Mouse (Mus musculus): ENCODE results near the gene Syk.

The Syk gene

DNA sequence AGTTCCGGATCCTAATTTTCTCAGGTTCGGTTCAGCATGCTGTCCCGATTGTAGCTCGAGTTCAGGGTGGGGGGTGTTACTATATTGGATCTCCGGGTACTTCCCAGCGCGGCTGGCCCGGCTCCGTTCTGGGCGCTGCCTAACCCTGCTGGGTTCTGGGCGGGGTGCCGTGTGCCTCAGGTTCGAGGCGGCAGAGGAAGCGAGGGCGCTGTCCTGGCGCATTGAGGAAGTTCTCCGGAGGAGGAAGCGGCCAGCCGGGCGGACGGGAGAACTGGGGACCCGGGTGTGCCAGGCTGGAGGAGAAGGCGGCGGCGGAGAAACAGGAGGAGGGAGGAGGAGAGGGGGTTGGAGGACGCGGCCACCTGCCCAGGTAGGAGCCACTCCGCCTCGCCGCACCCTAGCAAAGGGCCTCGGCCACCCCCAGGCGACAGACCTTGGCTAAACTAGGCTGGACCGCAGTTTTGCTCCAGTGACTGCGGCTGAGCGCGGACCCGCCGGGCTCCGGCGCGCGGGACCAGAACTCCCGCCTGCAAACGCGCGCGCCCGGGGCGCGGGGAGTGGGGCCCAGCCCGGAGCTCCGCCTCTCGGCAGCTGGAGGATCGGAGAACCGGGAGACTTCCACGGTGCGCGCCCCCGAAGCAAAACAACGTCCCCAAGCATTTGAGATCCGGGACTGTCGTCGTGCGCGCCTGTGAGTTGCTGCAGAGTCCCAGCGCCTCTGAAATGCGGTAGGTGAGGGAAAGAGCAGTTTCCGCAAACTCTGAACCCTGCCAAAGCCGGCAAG, at the start of gene Syk:
TSS of gene Syk (plus strand) at position 296 of the 784 bp plus-strand sequence.
- peak; percentile 36 to 51 for DNase-seq (ENCODE audit: low spot score in 2 of 2)

DNA sequence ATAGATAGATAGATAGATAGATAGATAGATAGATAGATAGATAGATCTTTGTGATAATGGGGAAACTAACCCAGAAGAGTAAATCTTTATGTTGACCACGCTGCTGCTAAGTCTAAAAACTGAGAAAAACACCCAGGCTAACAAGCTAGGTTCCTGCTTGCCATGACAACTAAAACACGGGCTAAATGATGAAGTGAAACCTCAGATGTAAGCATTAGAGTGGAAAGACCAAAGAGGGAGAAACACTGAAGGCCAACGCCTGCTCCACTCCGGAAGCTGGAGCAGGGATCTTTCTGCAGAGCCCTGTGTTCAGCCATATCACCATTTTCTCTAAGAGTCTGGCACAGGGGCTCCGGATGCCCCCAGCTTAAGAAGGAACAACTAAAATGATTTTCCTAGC, 49.3 kb upstream of the Syk start:
- no peak for DNase-seq (ENCODE audit: low spot score in 2 of 2)

DNA sequence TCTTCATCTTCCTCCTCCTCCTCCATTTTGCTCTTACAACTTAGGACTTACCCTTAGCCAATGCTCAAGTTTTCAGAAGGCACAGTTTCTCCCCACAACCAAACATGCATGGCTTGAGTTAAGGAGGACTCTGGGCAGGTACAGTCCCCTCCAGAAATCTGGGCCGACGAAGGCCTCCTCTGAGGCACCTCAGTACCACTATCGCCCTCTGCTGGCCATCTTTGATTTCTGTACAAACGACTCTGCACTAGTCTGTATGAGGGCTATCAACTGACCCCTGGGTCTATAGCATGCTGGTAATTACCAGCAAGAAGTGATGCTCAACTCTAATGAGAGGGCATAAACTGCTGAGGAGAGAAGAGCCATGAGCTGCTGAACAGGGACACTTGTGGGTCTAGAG, 47.4 kb upstream of the Syk start:
- DNase-seq (ENCODE audit: low spot score in 2 of 2): peak in 1 of 2 experiments; percentile 60

DNA sequence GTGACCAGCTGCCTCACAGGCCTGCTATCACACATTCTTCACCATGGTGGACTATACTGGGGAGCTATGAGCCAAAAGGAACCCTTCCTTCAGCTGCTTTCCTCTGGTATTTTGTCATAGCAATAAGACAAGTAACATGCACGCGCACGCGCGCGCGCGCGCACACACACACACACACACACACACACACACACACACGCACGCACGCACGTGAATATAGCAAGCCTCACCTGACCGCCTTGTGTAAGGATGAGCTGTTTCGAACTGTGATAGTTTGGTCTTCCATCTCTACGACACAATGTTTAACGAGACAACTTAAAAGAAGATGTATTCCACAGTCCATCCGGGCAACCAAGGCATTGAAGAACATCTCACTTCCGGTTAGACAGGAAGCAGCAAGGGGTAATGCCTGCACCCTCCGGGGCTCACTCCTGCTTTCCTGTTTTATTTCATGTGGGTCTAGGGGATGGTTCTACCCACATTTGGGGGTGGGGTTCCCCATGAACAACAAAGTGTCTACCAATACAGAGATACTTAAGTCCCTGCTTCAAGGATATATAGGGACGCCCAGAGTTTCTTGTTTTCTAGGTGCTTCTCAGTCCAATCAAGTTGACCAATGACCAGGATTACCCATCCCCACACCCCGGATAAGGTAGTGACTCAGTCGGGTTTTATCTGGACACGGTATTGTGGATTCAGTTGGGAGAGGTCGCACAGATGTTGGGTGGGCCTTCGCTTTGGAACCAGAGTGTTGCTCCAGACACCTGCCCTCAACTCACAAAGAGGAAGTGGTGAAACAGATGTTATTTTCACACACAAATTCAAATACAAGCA, 45.0 kb upstream of the Syk start:
- DNase-seq (ENCODE audit: low spot score in 2 of 2): no peak

DNA sequence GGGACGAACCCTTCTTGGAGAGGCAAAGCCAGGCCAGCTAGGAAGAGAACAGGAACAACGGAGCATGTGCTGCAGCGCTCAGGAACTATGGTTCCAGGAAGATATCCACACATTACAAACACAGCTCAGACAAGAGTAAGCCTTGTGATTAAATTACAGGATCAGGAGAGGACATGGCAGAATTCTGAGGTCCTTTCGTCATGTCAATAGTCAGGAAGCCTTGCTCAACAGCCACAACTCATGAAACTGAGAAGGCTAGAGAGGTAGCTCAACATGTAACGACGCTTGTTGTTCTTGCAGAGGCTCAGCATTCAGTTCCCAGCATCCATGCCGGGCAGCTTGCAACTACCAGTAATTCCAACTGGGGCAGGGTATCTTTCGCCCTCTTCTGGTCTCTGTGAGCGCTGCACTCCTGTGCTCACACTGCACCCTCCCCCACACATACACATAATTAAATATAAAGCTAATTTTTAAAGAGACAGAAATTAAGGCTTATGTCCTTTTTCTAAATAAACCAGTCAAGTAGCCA, 44.3 kb upstream of the Syk start:
- DNase-seq (ENCODE audit: low spot score in 2 of 2): no peak

DNA sequence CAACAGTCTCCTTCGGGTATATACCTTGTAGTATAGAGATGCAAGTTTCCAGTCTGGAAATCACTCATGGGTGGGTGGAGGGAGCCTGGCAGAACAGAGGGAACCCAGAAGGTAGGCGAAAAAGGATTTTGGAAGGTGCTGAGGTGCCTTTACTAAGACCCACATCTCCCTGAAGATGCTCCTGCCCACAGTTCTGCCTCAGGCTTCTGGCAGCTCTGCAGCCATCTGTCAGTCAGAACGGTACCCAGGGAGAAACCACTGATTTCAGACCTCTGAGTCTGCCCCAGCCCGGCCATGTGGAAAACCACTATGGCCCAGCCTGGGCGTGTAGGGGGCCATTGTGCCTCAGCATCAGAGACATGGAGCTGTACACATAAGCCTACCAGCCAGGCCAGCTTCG, 43.5 kb upstream of the Syk start:
- DNase-seq (ENCODE audit: low spot score in 2 of 2): no peak

DNA sequence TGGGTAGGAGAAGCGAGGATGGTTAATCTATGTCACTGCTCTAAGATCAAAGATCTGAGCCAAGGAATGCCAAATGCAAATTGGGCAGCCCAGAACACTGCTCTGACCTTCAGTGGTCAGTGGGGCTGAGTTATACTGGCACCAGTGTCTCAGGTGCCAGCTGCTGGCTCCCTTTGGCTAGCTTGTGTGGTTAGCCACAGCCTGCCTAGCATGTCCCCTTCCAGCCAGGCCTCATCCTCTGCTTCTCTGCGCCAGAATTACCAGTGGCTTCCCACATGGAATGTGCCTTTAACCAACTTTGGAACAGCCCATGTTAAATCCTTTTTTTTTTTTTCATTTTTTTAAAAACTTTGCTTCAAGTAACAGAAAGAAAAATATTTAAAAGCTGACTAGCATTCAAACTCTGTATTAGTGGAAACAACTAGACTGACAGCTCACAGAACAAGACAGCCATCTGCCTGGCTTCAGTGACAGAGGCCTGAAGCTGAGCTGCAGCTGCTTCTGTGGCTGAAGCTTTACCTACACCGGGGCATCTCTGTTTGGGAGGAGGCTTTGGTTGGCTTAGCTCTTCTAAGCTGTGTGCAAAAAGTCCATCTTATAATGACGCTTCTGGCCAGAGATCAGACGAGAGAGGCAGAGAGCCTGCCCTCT, 41.5 kb upstream of the Syk start:
- DNase-seq (ENCODE audit: low spot score in 2 of 2): no peak

DNA sequence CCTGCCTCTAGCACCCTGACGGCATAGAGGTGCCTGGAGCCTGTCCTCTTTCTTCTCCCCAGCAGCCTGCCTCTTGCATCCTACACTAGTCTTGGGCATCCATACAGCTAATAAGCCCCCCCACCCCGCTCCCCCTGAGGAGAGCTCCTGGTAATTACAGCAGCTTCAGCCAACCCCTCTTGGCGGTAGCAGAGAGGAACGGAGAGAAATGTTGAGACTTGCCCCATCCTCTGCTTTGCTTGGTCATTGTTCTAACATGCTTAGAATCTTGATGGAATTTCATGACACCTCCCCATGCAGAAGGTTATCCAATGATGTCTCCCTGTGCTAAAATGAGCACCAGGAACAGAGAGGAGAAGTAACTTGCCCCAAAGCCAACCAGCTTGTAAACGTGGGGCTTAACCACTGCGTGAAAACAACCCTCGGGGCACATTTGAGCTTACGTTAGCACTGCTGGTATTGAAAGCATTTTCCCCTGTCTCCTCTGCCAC, 40.9 kb upstream of the Syk start:
- no peak for DNase-seq (ENCODE audit: low spot score in 2 of 2)

DNA sequence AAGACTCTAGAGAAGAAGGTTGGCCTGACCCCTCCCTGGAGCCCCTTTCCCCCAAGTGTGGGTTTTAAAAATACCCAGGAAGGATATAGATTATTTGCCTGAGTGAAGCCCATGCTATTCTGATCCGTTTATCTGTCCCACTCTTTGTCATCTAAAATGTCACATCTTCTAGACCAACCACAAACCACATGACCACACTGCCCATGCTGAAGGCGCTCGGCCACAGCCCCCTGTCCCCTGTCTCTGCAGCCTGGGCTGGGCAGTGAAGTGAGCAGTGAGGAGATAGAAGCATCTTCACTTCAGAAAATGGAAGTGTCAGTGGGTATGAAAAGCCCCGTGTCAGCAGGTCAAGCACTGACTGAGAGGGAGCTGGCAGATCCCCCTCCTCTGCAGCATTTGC, 40.3 kb upstream of the Syk start:
- no peak for DNase-seq (ENCODE audit: low spot score in 2 of 2)

DNA sequence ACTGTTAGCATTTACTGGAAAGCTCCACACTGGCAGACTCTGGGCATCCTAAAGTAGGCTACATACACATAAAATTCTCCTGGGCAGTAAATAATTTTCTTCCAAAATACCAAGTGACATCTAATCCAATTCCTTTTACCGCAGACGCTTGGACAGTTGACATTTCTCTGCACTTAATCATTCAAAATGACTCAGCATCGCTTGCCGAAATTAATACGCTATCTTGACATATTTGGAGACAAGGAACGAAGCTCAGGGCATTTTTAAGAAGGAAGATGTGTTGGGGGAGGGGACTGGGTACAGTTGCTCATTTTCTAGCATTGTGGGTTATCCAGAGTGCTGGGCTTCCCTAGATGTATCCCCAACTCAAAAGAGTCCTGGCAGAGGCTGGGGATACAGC, 36.7 kb upstream of the Syk start:
- DNase-seq (ENCODE audit: low spot score in 2 of 2): no peak

DNA sequence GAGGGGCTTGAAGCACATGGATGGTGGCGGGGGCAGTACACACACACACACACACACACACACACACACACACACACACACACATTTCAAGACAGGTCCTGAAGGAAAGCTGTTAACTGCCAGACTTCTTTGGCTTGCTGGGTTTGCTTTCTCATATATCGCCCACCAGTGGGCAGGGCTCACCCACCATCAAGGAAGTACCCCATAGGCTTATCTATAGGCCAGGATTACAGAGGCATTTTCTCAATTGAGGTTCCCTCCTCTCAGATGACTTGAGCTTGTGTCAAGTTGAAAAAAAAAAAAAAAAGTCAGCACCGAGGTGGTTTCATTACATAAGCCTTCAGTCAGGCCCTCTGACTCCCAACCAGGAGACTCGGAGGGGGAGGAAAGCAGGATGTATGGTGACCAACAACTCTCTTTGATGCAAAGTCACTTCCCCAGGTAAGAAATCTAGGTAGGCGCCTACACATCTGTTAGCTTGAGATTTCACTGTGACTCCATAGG, 32.2 kb upstream of the Syk start:
- no peak for DNase-seq (ENCODE audit: low spot score in 2 of 2)

DNA sequence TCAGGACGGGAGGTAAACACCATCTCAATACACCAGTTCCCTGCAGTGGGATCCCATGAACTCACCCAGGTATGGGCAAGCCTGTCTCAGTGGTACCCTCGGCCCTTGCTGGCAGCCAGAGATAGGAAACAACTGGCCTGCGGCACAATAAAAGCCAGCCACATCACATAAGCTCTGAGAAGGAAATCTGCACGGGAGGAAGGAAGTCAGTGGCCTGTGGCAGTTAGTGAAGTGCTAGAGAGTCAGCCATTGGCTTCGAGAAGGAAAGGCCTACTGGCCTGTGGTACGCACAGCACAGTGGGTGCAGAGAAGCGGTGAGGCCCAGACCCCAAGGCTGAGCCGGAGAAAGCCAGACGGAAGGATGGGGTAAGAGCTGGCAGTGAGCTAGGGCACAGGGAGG, 31.7 kb upstream of the Syk start:
- no peak for DNase-seq (ENCODE audit: low spot score in 2 of 2)

DNA sequence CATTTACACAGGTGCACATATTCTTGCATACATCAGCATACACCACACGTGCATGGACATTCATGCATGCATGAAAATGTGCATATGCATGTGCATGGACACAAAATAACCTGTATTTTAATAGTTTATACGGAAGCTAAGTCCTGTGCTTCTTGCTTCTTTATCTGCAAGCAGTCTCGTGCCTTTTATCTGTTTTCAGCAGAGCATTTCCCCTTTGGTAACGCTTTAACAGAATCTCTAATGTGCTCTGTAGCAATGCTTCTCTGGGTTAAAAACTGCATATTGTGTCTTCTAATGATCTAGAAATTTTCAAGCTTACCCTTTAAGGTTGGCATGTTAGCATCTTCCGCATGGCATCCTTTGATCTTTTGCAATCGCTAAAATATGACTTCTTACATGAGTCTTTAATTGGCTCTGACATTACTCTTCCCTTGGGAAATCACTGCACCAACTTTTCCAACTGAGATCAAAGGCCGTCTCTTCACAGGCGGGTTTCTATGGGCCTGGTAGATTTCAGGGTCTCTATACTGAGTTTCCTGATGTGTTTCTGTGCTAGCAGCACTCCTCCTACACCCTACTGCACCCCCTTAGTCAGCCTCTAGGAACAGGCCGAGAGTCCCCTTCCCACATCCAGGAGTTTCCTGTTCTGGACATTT, 30.0 kb upstream of the Syk start:
- DNase-seq (ENCODE audit: low spot score in 2 of 2): no peak

DNA sequence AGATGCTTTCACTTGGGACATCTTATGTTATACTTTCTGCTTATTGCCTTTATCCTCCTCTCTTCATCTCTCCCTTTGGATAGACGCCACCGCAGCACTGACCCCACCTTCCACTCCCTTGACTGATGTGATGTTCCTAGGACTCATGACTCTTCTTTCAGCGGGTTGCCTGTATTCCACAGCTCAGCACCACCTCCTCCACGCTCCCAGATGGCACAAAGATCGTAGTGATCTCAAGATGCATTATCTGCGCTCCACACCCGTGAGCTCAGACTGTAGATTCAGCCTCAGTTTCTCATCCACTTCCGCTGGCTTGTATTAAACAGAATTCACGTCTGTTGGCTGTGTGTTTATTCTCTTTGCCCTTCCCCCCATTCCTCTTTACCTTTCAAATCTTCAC, 28.3 kb upstream of the Syk start:
- DNase-seq (ENCODE audit: low spot score in 2 of 2): peak in 1 of 2 experiments; percentile 37

DNA sequence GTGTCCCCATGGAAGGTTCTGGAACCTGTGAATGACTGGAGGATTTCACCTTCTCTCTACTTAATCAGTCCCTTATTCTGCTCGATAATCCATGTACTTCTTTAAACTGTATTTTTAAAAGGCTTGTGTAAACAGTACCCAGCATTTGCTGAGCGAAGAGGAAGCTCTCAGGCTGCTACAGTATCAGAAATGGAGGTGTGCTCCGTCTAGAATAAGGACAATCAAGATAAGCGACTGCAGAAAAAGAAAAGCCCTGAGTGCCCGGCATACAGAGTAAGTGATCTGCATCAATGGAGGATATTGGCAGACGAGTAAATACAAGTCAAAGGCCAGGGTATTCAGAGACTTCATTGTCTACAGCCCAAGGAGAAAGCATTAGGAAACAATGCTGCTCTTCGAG, 25.6 kb upstream of the Syk start:
- no peak for DNase-seq (ENCODE audit: low spot score in 2 of 2)

DNA sequence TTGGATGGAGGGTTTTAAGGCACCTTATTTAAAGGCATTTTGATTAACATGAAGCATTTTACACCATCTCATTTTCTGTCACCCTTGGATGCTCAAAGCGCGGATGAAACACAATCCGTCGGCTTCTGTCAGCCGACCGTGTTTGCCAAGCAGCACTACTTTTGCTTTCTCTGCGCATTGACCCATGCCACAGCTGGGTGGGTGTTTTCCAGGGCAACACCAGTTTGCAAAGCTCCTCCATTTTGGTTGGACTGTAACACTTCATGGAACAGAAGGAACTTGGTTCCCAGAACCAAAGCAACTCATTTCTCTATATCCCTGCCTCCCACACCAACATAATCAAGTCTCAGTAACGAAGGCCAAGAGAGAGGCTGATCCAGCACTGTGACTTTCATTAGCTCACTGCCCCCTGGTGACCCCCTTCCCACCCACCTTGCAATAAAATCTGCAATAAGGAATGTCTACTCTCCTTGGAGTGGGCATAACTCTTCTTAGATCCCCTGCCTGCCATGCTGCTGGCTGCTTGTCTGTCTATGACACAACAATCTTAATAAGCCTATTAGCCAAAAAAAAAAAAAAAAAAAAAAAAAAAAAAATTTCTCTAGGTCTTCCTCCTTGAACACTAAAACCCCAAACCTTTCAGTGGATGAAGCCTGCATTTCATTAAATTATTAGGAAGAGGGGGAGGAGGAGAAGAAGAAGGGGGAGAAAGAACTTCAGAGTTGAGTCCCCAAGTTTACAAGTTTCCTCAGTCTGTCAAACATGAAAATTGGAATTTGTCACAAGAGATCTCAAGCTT, 21.4 kb upstream of the Syk start:
- no peak for DNase-seq (ENCODE audit: low spot score in 2 of 2)

DNA sequence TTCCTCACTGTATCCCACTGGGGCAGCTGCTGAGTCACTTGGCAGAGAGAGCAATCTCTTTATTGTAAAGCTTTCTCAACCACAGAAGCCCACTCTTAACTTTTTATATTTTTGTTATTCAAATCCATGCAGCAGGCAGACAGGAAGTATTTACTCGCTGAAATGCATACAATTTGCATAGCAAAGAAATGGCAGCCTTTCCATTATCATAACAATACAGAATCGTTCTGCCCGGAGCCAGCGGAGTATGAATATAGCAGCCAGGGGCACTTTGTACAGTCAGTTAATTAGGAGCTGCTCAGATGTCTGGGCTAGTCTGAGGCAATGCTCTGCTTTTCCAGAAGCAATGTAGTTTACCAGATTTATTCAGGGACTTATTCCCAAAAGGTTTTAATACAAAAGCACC, 20.8 kb upstream of the Syk start:
- no peak for DNase-seq (ENCODE audit: low spot score in 2 of 2)

DNA sequence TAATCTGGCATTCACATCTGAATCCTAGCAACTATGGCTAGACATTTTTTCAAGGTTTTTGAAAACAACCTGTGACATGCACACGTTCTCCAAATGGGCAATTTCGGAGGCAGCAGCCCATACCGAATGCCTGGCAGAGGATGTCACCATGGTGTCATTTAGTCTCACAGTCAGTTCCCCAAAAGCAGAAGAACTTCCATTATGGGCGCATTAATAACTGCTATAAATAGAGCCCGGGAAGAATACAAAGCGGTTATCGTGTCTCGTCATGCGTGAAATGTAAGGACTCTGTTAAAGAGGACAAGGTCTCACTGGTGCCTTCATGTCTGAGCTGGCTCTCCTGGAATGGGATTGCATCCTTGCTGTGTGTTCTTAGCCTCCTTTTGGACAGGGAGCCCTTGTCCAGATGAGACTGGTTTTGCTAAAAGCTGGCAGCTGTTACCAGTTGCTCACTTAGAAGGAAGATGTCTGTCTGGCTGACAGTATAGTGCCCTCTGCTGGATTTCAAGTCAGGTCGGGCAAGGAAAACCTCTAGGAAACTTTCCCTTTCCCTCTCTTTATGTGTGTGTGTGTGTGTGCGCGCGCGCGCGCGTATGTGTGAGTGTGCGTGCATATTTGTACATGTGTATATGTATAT, 17.8 kb upstream of the Syk start:
- peak in 1 of 2 experiments; percentile 37 for DNase-seq (ENCODE audit: low spot score in 2 of 2)

DNA sequence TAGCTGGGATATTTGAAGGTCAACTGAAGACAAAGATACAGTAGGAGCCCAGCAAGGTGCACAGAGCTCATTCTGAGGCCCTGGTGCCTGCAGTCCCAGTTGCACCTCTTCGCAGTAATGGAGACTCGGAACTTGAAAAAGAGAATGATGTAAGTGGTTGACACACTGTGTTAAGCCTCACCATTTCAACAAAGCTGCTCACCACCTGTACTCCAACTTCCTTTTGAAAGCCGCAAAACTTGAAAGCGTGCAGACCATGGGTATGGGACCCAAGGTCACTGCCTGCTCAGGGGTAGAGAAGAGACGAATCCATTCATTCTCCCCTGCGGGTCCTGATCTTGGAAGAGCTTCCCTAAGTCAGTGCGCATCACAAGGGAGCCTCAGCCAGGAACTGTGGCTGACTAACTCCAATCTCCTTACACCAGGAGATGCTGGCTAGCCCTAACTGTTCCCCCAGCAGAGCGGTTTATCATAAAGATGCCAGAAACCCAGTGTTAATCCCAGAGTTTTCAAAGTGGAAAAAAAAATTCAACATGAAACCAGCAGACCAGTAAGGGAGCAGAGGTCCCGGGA, 16.7 kb upstream of the Syk start:
- DNase-seq (ENCODE audit: low spot score in 2 of 2): no peak

DNA sequence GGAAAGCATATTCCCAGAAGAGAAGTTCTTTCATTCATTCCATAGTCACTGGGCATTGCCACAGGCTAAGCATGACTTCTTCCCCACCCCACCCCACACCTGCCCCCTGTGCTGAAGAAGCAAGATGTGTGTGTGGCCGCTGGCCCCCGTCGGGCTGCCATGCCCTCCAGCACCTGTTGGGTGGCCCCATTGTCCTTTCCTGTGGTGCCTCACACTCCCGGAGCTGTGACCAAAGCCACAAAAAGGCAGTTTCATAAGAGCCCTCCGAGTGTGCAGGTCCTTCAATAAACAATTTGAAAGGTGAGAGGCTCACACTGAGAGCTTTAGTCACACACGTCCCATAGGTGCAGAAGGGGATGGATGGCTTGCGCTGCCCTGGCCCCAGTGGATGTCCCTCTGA, 16.2 kb upstream of the Syk start:
- DNase-seq (ENCODE audit: low spot score in 2 of 2): no peak

Measured in frontal cortex, postnatal 36 days (tissue).